Mouse (Mus musculus) ovary, adult 18-20 months (tissue): ENCODE measurements at regions not wholly inside any gene's neighbourhood (a gene's known extent, or its start where the extent isn't known, plus 50 kb on each side); places are given as distances from the start of the nearest gene placed in this dataset.

Source experiments
- DNase-seq: peaks from one replicate; pipeline ENCODE4 v3.0.0; 2022; ENCODE audit warnings: low spot score, mixed read lengths

DNA sequence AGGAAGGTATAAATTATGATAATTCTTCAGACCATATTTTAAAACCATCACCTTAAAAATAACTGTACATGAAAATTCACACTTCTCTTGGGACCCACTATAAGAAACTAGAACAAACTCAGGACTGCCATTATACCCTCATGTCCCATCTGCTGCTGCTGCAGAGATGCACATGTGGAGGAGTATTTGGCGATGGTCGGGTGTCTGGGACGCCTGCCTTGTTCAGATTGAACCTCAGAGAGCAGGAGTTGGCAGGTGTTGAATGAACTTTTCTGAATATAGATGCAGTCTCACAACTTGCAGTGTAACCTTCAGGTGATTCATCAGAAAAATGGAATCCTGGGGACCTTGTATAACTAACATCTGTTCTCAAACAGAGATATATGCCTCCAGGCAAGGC lies 1338.0 kb downstream of the Slc22a22 start:
- DNase-seq, result no peak

DNA sequence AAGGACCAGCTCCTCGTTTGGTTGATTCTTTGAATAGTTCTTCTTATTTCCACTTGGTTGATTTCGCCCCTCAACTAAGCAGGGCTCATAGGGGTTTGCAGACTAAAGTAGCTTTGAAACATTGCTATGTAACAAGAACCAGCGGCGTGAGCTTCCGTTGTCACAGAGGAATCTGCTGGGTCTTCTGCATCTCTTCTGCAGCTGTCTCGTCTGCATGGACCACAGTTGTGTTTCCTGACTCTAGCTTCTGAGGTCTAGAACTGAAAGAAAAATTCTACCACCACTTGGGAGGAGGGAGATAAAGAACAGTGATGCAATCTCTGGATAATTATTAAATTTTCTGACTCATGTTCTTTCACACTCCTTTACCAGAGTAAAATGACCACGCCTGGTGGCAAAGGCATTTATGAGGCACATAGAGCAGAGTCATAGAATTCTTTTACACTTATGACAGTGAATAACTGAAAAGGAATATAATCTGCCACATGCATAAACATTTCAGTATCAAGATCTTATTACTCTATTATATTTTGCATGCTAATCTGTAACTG lies 1340.9 kb downstream of the Slc22a22 start:
- no peak for DNase-seq

- no peak for DNase-seq
Observed at GRCm38 (mm10) chr15:56128029-56128428, 1349.4 kb downstream of the Slc22a22 start.

DNA sequence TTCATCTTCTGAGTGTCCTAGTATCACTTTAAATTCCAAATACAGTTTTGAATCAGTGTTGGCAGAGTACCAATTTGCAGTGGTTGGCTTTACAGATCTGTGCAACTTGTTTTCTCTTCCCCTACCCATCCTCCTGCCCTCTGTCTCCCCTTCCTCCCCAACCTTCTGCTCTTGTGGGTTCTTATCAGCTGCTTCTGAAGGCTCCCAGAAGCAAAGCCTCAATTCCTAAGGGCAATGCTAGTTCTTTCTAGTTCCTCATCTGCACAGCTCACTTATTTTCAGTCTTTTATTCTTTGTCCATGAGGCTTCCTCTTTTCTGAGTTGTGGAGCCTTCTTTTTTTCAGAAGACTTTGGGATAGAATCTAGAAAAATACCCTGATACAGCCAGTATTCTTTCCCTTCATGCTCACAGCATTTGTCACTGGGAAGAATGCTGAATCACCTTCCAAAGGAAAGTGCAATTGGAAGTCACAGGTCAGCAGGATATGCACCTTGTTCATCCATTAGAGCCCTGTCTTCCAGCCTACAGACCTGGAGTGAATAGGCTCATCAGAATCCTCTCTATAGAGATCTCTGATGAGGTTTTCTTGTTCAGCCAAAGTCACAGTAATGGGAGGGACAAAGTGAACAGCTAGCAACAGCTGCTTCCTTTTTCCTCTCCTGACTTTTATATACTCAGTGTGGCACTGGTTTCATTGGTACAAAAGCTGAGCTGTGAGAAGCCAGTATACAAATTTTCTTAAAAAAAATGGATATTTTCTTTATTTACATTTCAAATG lies 1357.9 kb downstream of the Slc22a22 start:
- DNase-seq, result no peak

DNA sequence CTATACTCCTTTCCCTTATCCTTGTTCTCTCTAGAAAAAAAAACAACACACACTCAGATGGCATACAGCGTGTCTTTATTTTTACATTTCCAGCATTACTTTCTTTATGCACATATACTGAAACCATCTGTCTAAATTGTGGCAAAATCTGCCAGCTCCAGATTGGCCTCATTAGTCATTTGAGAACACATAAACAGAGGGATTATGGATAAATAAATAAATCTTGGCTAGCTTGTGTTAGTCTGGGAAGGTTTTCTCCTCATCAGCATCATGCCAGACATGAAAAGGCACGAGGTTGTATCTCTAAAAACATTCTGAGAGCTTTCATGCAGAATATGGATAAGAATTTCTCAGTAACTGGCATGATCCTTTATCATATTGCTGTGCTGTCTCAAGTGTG lies 1369.1 kb downstream of the Slc22a22 start:
- no peak for DNase-seq

DNA sequence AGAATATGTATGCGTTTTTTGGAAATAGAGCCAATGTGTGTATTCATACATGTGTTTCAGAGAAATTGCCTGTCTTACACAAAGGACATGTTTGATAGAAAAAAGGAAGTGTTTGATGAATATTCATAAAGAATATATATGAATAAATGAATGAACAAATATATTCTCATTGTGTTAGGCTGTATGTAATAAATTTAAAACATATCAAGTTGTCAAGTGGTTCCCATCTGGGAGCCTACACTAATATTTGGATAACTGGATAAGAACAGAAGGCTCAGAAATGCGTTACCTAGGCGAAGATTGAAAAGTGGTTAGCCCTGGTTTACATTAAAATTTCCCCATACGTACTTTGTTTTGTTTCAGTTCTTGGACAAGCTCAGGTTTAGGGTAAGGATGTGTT lies 1369.7 kb downstream of the Slc22a22 start:
- DNase-seq, result no peak

DNA sequence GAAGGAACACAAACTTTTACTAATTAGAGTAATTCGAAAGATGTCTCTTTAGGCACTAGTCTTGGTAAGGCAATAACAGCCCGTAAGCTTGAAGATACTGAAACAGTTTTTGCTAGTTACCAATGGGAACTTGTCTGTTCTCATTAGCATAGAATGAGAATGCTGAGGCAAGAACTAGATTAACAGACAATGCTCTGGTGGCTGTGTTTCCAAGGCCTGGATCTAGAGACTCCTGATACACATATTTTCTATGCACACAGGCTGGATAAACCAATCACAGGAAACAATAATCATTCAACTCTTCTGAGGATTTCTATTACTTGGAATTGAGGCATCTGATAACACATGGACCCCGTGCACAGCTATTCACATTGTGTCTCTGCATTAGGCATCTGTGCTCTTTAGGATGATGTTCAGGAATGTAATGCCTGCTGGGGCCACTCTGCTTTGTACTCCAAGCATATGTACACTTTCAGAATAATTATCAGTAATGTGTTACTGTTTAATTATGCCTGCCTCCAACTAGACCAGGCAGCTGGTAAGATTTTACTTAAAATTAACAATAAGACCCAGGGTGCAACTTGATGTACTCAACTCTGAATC lies 1377.2 kb downstream of the Slc22a22 start:
- DNase-seq, result no peak

GRCm38 (mm10) chr15:56077838-56078567 lies 1399.4 kb downstream of the Slc22a22 start:
- DNase-seq, result no peak

GRCm38 (mm10) chr15:56077081-56077480 lies 1400.3 kb downstream of the Slc22a22 start:
- DNase-seq, result no peak

DNA sequence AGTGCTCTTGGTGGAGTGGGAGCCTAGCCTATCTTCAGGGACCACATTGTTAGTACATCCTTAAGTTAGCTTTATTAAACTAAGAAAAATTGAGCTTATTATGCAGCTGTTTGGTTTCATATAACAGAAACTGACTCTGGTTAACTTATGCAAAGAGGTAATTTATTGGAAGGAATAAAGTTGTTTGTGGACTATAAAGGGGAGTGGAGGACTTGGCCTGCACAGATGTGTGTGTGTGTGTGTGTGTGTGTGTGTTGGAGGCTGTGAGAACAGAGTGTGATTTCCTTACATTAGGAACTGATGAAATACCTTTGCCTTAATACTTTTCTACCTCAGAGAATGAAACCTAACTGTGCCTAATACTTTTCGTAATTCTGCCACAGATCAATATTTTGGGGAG lies 1400.7 kb downstream of the Slc22a22 start:
- no peak for DNase-seq

- no peak for DNase-seq
Observed at GRCm38 (mm10) chr15:56069511-56069910, 1407.9 kb downstream of the Slc22a22 start.

- no peak for DNase-seq
Observed at GRCm38 (mm10) chr15:56067214-56067613, 1410.2 kb downstream of the Slc22a22 start.

DNA sequence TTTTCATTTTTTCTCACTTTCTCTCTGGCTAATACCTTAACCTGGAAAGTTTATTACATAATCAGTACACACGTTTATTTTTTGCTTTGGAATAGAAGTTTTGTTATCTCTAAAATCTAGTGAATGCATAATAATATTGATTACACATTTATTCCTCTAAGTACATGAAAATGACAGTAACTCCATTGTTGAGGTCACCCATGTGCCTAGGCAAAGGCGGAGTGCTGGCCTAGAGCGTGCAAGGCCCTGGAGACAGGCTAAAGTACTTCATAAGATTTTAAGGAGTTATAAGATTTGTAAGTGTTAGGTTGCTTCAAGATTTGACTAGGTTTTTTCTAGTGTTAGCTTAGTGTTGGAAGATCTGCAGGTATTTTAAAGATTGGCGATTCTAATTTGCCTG lies 1410.9 kb downstream of the Slc22a22 start:
- DNase-seq, result no peak

- DNase-seq, result no peak
Observed at GRCm38 (mm10) chr15:56065872-56066534, 1411.4 kb downstream of the Slc22a22 start.

- DNase-seq, result no peak
Observed at GRCm38 (mm10) chr15:56062576-56062975, 1414.8 kb downstream of the Slc22a22 start.

DNA sequence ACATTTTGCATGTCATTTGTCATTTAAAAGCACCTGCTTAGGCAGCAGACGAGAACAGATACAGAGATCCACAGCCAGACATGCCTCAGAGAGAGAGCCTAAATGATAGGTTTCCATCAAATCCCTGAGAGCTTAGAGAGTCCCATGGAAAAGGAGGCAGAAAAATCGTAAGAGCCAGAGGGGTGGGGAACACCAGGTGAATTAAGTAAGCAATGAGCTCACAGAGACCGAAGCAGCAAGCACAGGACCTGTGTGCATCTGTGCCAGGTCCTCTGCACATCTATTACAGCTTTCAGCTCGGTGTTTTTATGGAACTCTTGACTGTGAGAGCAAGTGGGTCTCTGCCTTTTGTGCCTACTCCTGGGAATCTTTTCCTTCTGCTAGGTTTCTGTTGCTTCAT lies 1416.1 kb downstream of the Slc22a22 start:
- DNase-seq, result no peak

DNA sequence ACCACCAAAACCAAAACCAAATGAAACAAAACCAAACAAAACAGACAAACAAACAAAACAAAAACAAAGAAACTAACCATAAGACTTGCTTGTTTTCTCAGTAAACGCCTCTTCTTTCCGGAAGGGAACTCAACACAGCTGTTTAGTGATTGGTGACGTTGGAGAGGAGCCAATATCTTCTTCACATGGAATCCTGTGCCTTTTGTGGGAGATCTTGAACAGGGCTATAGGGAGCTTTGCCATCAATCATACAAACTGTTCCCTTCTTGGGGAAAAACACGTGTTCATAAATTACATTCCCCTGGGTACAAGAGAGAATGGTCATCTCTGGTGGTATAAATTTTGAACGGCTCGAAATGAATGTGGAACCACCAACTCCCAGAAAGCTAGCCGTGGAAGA lies 1426.7 kb downstream of the Slc22a22 start:
- no peak for DNase-seq

- DNase-seq, result no peak
Observed at GRCm38 (mm10) chr15:56047832-56048231, 1429.6 kb downstream of the Slc22a22 start.

DNA sequence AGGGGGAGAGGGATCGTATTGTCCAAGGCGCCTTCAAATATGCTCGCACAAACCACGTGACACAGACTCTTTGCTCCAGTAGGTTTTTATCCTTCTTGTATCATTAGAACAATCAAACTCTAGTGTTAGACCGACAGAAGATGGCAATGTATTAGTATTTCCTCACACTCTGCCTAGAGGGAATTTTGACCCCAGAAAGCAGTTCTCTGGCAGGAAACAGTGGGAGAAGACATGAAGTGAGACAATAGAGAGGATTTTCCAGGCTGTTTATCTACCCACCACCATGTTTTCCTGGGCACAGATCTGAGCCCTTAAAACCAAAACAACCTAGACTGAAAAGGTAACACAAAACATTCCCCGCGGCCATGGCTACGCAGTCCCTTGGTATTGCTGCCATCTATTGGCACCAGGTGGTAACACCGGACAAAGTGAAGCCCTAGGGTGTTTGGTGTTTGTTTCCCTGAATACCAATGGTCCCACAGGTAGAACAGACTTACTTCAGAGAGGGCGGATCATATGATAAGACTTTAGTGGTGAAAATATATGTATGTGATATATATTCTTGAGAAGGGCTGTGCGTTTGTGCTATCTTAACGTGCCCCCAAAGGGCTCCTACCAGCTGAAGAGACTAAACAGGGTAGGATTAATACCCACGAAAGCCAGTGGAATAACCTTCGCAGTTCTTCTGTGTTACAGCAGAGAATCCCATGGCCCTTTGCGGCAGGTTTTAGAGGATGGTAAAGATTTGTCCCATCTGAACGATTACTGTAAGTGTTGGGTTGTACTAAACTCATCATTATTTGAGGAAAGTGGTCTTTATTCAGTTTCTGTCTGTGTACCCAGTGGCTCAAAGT lies 1430.5 kb downstream of the Slc22a22 start:
- DNase-seq, result peak; percentile 9

DNA sequence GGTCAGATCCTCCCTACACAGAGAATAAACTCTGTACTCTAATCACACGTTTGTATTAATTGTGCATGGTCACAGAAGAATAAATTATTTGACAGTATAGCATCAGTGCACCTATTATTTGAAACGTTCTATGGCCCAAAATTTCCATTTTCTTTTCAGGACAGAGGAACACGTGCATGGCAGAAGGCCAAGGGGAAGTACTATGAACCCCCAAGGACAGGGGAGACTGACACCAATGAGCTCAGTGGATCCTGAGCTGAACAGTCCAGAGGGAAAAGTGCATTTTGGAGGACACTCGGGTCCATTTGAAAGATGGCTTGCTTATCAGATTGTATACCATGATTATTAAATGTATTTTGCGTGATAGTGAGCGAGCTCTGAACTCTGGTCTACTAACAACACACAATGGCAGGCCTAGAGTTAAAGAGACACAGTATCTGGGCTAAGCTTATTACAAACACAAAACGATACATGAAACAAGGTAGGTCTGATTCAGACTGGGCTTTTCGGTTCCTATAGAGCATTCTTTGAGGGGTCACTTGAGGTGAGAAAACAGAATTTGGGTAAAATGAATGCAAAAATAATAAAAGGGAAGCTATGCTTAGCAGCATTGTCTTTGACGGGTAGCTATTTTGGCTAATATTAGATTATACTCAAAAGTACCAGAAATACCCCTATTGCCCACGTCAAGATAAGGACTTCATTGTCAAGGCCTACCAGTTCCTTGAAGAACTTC lies 1431.7 kb downstream of the Slc22a22 start:
- no peak for DNase-seq

DNA sequence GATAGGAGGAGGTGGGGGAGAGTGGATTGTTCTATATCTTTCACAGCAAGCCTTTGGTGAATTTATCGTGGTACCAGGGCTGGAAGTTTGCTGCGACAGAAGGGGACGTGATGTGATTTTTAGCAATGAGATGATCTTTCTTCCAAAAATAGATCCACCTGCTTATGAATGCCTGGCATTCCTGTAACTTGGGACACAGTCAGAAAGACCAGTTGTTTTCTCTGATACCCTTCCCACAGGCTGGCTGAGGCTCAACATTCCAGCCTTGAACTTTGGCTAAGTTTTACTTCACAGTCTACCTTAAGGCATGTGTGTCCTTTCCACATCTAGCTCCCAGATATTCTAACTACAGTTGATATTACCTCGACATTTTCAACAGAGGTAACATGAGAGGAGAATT lies 1434.1 kb downstream of the Slc22a22 start:
- no peak for DNase-seq
